Mouse (Mus musculus) urinary bladder, adult 18-20 months (tissue): ENCODE data around the gene Hsd17b2.

Experiments
- DNase-seq, 2 experiments: peaks; one replicate each; pipeline ENCODE4 v3.0.0; 2022; ENCODE audit warnings: low spot score in 2 of 2, mixed read lengths in 2 of 2

The Hsd17b2 gene

GRCm38 (mm10) chr8:117701859-117702258, at the start of gene Hsd17b2:
Gene Hsd17b2, plus strand, starts transcription at chr8:117701904.
- DNase-seq, result peak; percentile 38 to 49

GRCm38 (mm10) chr8:117652318-117652717, 49.4 kb upstream of the Hsd17b2 start:
- no peak for DNase-seq

- no peak for DNase-seq
Measured at GRCm38 (mm10) chr8:117658990-117659389, 42.7 kb upstream of the Hsd17b2 start.

- DNase-seq, result no peak
Measured at GRCm38 (mm10) chr8:117660358-117661031, 41.2 kb upstream of the Hsd17b2 start.

- peak in 1 of 2 experiments; percentile 38 for DNase-seq
Measured at GRCm38 (mm10) chr8:117667349-117668124, 34.2 kb upstream of the Hsd17b2 start.

- DNase-seq, result no peak
Measured at GRCm38 (mm10) chr8:117670461-117670860, 31.2 kb upstream of the Hsd17b2 start.

GRCm38 (mm10) chr8:117672558-117672957, 29.1 kb upstream of the Hsd17b2 start:
- no peak for DNase-seq

GRCm38 (mm10) chr8:117673430-117673830, 28.3 kb upstream of the Hsd17b2 start, which contains the start of gene Sdr42e1:
Gene Sdr42e1, minus strand, starts transcription at chr8:117673689.
- peak; percentile 42 to 64 for DNase-seq

- no peak for DNase-seq
Measured at GRCm38 (mm10) chr8:117675171-117675570, 26.5 kb upstream of the Hsd17b2 start.

- no peak for DNase-seq
Measured at GRCm38 (mm10) chr8:117676460-117676859, 25.2 kb upstream of the Hsd17b2 start.

GRCm38 (mm10) chr8:117677011-117677410, 24.7 kb upstream of the Hsd17b2 start:
- DNase-seq, result no peak

- DNase-seq, result no peak
Measured at GRCm38 (mm10) chr8:117678650-117679049, 23.1 kb upstream of the Hsd17b2 start.

- no peak for DNase-seq
Measured at GRCm38 (mm10) chr8:117683925-117684472, 17.7 kb upstream of the Hsd17b2 start.

- no peak for DNase-seq
Measured at GRCm38 (mm10) chr8:117684504-117684903, 17.2 kb upstream of the Hsd17b2 start.

GRCm38 (mm10) chr8:117687890-117688289, 13.8 kb upstream of the Hsd17b2 start:
- no peak for DNase-seq

- DNase-seq, result no peak
Measured at GRCm38 (mm10) chr8:117692131-117692530, 9.6 kb upstream of the Hsd17b2 start.

- DNase-seq, result peak in 1 of 2 experiments; percentile 28
Measured at GRCm38 (mm10) chr8:117695636-117696035, 6.1 kb upstream of the Hsd17b2 start.

GRCm38 (mm10) chr8:117697248-117697647, 4.5 kb upstream of the Hsd17b2 start:
- no peak for DNase-seq

- DNase-seq, result no peak
Measured at GRCm38 (mm10) chr8:117700699-117701098, 1.0 kb upstream of the Hsd17b2 start.

GRCm38 (mm10) chr8:117701246-117701645, 458 bp upstream of the Hsd17b2 start:
- DNase-seq, result no peak

- DNase-seq, result no peak
Measured at GRCm38 (mm10) chr8:117702701-117703100, 997 bp downstream of the Hsd17b2 start.

- DNase-seq, result peak in 1 of 2 experiments; percentile 29
Measured at GRCm38 (mm10) chr8:117706141-117706540, 4.4 kb downstream of the Hsd17b2 start.

- DNase-seq, result no peak
Measured at GRCm38 (mm10) chr8:117712226-117712625, 10.5 kb downstream of the Hsd17b2 start.
